ENCODE assay signal across 24 mouse cellular contexts in genomic region chr7:120778012-120778411, GRCm38 (mm10). TPM values are rescaled to one million over a fixed set of nuclear protein-coding genes. Genes with fewer than 3 reads are reported as not detected.
"Had no signal": no experiment of that assay in that cellular context is flagged by ENCODE, and none has a peak within 500 bp of the region (broad histone marks: within the 10 kb centered on the region; RNA-seq: fewer than 3 reads in every experiment).

No protein-coding gene starts in this region.

- H3K9ac ChIP-seq: limb, embryonic 15.5 days; lung, embryonic 15.5 days; stomach, embryonic 15.5 days had no signal

- H3K36me3 ChIP-seq: limb, embryonic 15.5 days; lung, embryonic 15.5 days; midbrain, embryonic 10.5 days; stomach, embryonic 15.5 days had no signal

- H3K4me1 ChIP-seq: limb, embryonic 15.5 days; lung, embryonic 15.5 days; midbrain, embryonic 10.5 days; stomach, embryonic 15.5 days had no signal

- H3K27ac ChIP-seq: left cerebral cortex, adult 2 months; limb, embryonic 15.5 days; lung, embryonic 15.5 days; macrophage; midbrain, embryonic 10.5 days; stomach, embryonic 15.5 days had no signal

- H3K4me2 ChIP-seq: limb, embryonic 15.5 days; lung, embryonic 15.5 days; stomach, embryonic 15.5 days had no signal

- DNase-seq: kidney, adult 11 months; kidney, adult 9 months; kidney, postnatal 10 days; lung, postnatal 14 days; midbrain, embryonic 14.5 days; retina, postnatal 1 day; right cerebral cortex, postnatal 4 days; spleen, adult 18-20 months; thymus, adult 2 months; thymus, postnatal 25 days had no signal

- H3K4me3 ChIP-seq: left cerebral cortex, adult 2 months; limb, embryonic 15.5 days; lung, embryonic 15.5 days; midbrain, embryonic 10.5 days; myocyte; stomach, embryonic 15.5 days had no signal

- H3K9me3 ChIP-seq: limb, embryonic 15.5 days; lung, embryonic 15.5 days; midbrain, embryonic 10.5 days; stomach, embryonic 15.5 days had no signal

- H3K27me3 ChIP-seq: limb, embryonic 15.5 days; lung, embryonic 15.5 days; stomach, embryonic 15.5 days had no signal

RNA-seq across cellular contexts. Expression of gene Gm5737, which starts 34.2 kb away (rescaled TPM):
- total RNA-seq: layer of hippocampus, postnatal 25 days; left cerebral cortex, postnatal 25 days; neutrophil, adult 5-6 weeks had no signal
- polyA plus RNA-seq: intestine, embryonic 14.5 days; large intestine, adult 2 months; limb, embryonic 11.5 days; limb, embryonic 15.5 days; lung, embryonic 15.5 days; macrophage; midbrain, embryonic 10.5 days; myocyte; neural tube, embryonic 11.5 days; stomach, embryonic 15.5 days had no signal

RNA-seq across cellular contexts. Expression of gene Vwa3a, which starts 38.9 kb away (rescaled TPM):
- total RNA-seq: neutrophil, adult 5-6 weeks had no signal
- polyA plus RNA-seq: limb, embryonic 15.5 days; macrophage had no signal
